Mouse (Mus musculus): ENCODE measurements at regions not wholly inside any gene's neighbourhood (a gene's known extent, or its start where the extent isn't known, plus 50 kb on each side); places are given as distances from the start of the nearest gene placed in this dataset.

DNA sequence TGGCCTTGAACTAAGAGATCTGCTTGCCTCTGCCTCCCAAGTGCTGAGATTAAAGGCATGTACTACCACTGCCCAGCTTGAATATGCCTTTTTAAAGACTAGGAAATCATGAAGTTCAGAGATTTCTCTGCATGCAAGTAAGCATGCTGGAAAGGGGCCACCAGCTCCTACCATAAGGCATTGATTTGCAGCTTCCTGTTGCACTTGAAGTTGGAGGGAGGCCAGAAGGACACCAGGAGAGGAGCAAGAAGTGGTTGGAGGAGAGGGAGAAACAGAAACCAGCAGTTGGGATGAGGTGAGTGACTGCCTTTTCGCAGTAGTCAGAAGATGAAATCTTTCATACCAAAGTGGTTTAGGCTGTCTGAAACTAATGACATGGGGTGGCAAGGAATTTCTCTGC is 1769.6 kb downstream of the Efnb2 start:
- TF ChIP-seq CTCF (conservative IDR thresholded peaks at IDR 0.05; ENCODE audit: low read length) (no peak), NANOG (IDR thresholded peaks at IDR 0.05; ENCODE audit: borderline replicate concordance, low read length) (no peak), POU5F1 (IDR thresholded peaks at IDR 0.05; ENCODE audit: borderline replicate concordance, low read length) (no peak)

Measured in E14TG2a.4 (cell line).